Mouse (Mus musculus): ENCODE results near the gene Stam.

DNA sequence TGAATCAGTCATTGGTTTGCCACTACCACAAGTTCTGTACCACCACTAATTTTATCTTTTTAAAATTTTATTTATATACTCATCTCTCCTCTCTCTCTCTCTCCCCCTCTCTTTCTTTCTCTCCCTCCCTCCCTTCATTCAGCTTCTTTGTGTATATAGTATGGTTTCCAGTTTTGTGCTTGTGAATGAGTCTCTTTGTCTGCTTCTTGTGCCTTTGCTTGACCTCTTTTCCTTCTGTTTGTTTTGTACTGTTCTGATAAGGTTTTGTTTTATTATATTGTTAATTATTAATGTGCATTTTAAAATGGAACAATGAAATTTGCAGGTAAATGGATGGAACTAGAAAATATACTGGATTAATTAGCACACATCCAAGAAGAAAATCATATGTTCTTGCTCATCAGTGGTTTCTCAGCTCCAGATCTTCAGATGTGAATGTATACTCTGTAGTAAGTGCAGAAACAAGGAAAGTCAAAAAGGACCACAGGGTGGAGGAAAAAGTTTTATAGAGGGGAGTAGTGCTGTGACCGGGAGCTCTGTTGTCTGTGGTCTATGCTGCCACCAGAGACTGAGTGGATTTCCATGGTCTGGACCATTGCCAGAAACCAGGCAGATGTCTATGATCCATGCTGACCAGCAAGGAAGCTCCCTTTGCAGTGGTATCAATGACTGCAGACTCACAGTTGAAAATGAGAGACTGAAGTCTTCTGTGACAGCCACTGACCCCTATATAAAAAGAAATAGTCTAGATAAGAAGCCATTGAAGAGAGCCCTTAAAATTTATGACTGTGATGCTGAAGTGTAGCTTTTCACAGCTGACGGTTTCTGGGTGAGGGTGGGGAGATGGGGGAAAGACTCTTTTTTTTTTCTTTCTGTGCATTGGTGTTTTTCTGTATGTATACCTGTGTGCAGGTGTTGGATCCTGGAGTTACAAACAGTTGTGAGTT lies 7.9 kb upstream of the Stam start:
- no peak for TF ChIP-seq CTCF (IDR thresholded peaks at IDR 0.05; ENCODE audit: borderline replicate concordance, insufficient read depth, low read depth, low read length)
- no peak for TF ChIP-seq POLR2A (IDR thresholded peaks at IDR 0.05; ENCODE audit: borderline replicate concordance, insufficient read depth, low read length)

Measured in cerebellum, adult 2 months (tissue).